Comparison of ENCODE assay signal across 17 mouse cellular contexts in the genomic region with DNA sequence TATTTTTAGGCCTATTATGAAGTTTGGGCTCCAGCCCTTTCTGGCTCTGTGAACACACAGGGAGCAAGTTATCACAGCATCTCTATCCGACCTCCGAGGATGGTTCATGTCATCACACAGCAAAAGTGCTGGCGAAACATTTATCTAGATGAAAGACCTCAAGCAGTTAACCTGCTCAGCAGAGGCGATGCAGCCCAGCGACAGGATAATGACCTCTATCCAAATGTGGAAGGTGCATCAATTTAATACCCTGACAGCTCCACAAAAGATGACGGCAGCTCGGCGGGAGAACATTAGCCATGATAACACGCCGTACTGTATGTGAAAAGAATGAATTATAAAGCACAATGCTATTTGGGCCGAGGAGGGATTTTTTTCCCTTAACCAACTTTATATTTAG.
A peak's percentile ranks its signal among the peaks of the same experiment; 100 is the strongest.
DNase-seq lines count a peak whose midpoint lies in the region; ATAC-seq lines count a peak whose summit lies in the region.
"Had no signal": no experiment of that assay in that cellular context is flagged by ENCODE, and none has a peak within 500 bp of the region (broad histone marks: within the 10 kb centered on the region; RNA-seq: fewer than 3 reads in every experiment).

No protein-coding gene starts in this region.

- H3K9ac ChIP-seq in midbrain, embryonic 13.5 days (replicated peaks), result no peak overlapping the region
- H3K9ac ChIP-seq in hindbrain, embryonic 12.5 days, result no peak overlapping the region
- H3K9ac ChIP-seq in midbrain, embryonic 16.5 days (ENCODE audit: low read depth, low read length), result no peak overlapping the region
- no peak overlapping the region for H3K9ac ChIP-seq in heart, embryonic 12.5 days
- H3K9ac ChIP-seq: embryonic facial prominence, embryonic 13.5 days; lung, embryonic 14.5 days had no signal

- DNase-seq in midbrain, embryonic 10.5 days (ENCODE audit: low spot score), result no peak
- DNase-seq in cerebellum, adult 11 months, result no peak
- no peak for DNase-seq in thymus, postnatal 36 days
- DNase-seq in spleen, adult 18-20 months, result no peak
- DNase-seq: cerebellum, postnatal 10 days; heart, adult 2 months; heart, postnatal 10 days had no signal

- peak overlapping the region; percentile 75 for H3K27ac ChIP-seq in midbrain, embryonic 13.5 days
- H3K27ac ChIP-seq in midbrain, embryonic 10.5 days (replicated peaks), result no peak overlapping the region
- no peak overlapping the region for H3K27ac ChIP-seq in hindbrain, embryonic 12.5 days
- H3K27ac ChIP-seq in midbrain, embryonic 16.5 days (ENCODE audit: low read length), result peak overlapping the region; percentile 1
- H3K27ac ChIP-seq in heart, embryonic 12.5 days (ENCODE audit: poor library complexity, severe bottlenecking), result no peak overlapping the region
- H3K27ac ChIP-seq: embryonic facial prominence, embryonic 13.5 days; heart, adult 2 months; kidney, postnatal 0 days; macrophage had no signal

- ATAC-seq in midbrain, embryonic 13.5 days, result peak; percentile 38; the same call in 1 of the 2 replicates
- peak; percentile 53 for ATAC-seq in hindbrain, embryonic 12.5 days (ENCODE audit: low FRiP score)
- peak; percentile 54 for ATAC-seq in midbrain, embryonic 16.5 days
- no peak for ATAC-seq in heart, embryonic 12.5 days (ENCODE audit: insufficient number of reproducible peaks, low FRiP score)
- ATAC-seq: intestine, embryonic 16.5 days had no signal

- no peak overlapping the region for H3K4me3 ChIP-seq in midbrain, embryonic 13.5 days (replicated peaks)
- no peak overlapping the region for H3K4me3 ChIP-seq in midbrain, embryonic 10.5 days
- no peak overlapping the region for H3K4me3 ChIP-seq in hindbrain, embryonic 12.5 days
- H3K4me3 ChIP-seq in midbrain, embryonic 16.5 days (ENCODE audit: low read depth, low read length), result no peak overlapping the region
- no peak overlapping the region for H3K4me3 ChIP-seq in heart, embryonic 12.5 days
- H3K4me3 ChIP-seq: embryonic facial prominence, embryonic 13.5 days; heart, adult 2 months had no signal

- WGBS in midbrain, embryonic 13.5 days, result 26% methylated on average over 11 of the region's 11 CpGs
- 75% methylated on average over 11 of the region's 11 CpGs for WGBS in midbrain, embryonic 10.5 days
- WGBS in hindbrain, embryonic 12.5 days, result 16% methylated on average over 11 of the region's 11 CpGs
- WGBS in midbrain, embryonic 16.5 days, result 20% methylated on average over 11 of the region's 11 CpGs
- WGBS in heart, embryonic 12.5 days, result 49% methylated on average over 11 of the region's 11 CpGs

- H3K4me2 ChIP-seq in midbrain, embryonic 13.5 days (replicated peaks), result no peak overlapping the region
- 0 out of 2 replicates have a peak overlapping the region, but pooled peaks have one; percentile 18 for H3K4me2 ChIP-seq in hindbrain, embryonic 12.5 days (replicated peaks)
- H3K4me2 ChIP-seq in midbrain, embryonic 16.5 days (ENCODE audit: low read length), result peak overlapping the region; percentile 14; the same call in 1 of the 2 replicates
- no peak overlapping the region for H3K4me2 ChIP-seq in heart, embryonic 12.5 days
- H3K4me2 ChIP-seq: embryonic facial prominence, embryonic 13.5 days; liver, embryonic 11.5 days; lung, embryonic 14.5 days had no signal

- no peaks in the 10 kb centered on the region for H3K27me3 ChIP-seq in midbrain, embryonic 13.5 days
- H3K27me3 ChIP-seq in midbrain, embryonic 10.5 days (ENCODE audit: low read depth, poor library complexity, severe bottlenecking), result no peaks in the 10 kb centered on the region
- peaks cover 24% of the 10 kb centered on the region for H3K27me3 ChIP-seq in hindbrain, embryonic 12.5 days
- no peaks in the 10 kb centered on the region for H3K27me3 ChIP-seq in midbrain, embryonic 16.5 days (ENCODE audit: control insufficient read depth, insufficient read depth, low read depth, low read length)
- H3K27me3 ChIP-seq in heart, embryonic 12.5 days (replicated peaks), result no peaks in the 10 kb centered on the region
- H3K27me3 ChIP-seq: embryonic facial prominence, embryonic 13.5 days had no signal

- H3K4me1 ChIP-seq in midbrain, embryonic 13.5 days (replicated peaks), result peaks cover 25% of the 10 kb centered on the region
- H3K4me1 ChIP-seq in midbrain, embryonic 10.5 days, result peaks cover 32% of the 10 kb centered on the region
- H3K4me1 ChIP-seq in hindbrain, embryonic 12.5 days, result peaks cover 21% of the 10 kb centered on the region
- H3K4me1 ChIP-seq in midbrain, embryonic 16.5 days (ENCODE audit: control insufficient read depth, insufficient read depth, low read length), result peaks cover 17% of the 10 kb centered on the region
- H3K4me1 ChIP-seq in heart, embryonic 12.5 days (replicated peaks), result peaks cover 18% of the 10 kb centered on the region

- H3K36me3 ChIP-seq in midbrain, embryonic 13.5 days, result no peaks in the 10 kb centered on the region
- H3K36me3 ChIP-seq in midbrain, embryonic 10.5 days, result no peaks in the 10 kb centered on the region
- no peaks in the 10 kb centered on the region for H3K36me3 ChIP-seq in hindbrain, embryonic 12.5 days
- no peaks in the 10 kb centered on the region for H3K36me3 ChIP-seq in midbrain, embryonic 16.5 days (ENCODE audit: control insufficient read depth, insufficient read depth, low read length)
- H3K36me3 ChIP-seq in heart, embryonic 12.5 days, result no peaks in the 10 kb centered on the region
- H3K36me3 ChIP-seq: embryonic facial prominence, embryonic 13.5 days had no signal

- no peaks in the 10 kb centered on the region for H3K9me3 ChIP-seq in midbrain, embryonic 13.5 days
- no peaks in the 10 kb centered on the region for H3K9me3 ChIP-seq in midbrain, embryonic 10.5 days (replicated peaks)
- H3K9me3 ChIP-seq in hindbrain, embryonic 12.5 days (replicated peaks), result no peaks in the 10 kb centered on the region
- no peaks in the 10 kb centered on the region for H3K9me3 ChIP-seq in midbrain, embryonic 16.5 days (replicated peaks; ENCODE audit: control insufficient read depth, low read length, poor library complexity, severe bottlenecking)
- H3K9me3 ChIP-seq in heart, embryonic 12.5 days (replicated peaks), result no peaks in the 10 kb centered on the region
- H3K9me3 ChIP-seq: embryonic facial prominence, embryonic 13.5 days had no signal

Comparison
In these comparisons a context has a peak if more than half of its experiments do, and no peak if none do; other contexts are left out.
1. H3K27ac ChIP-seq: peak in midbrain, embryonic 13.5 days (single experiment) and midbrain, embryonic 16.5 days (single experiment); none in midbrain, embryonic 10.5 days (single experiment), hindbrain, embryonic 12.5 days (single experiment) and heart, embryonic 12.5 days (single experiment).
2. H3K4me2 ChIP-seq: peak in hindbrain, embryonic 12.5 days (single experiment) and midbrain, embryonic 16.5 days (single experiment); none in midbrain, embryonic 13.5 days (single experiment) and heart, embryonic 12.5 days (single experiment).